Mouse (Mus musculus): ENCODE measurements around the gene Cpne4.

GRCm38 (mm10) chr9:104913327-104913726 is 366.2 kb downstream of the Cpne4 start:
- no peak for TF ChIP-seq CTCF (IDR thresholded peaks at IDR 0.05; ENCODE audit: low read depth)
- no peak for TF ChIP-seq EP300 (IDR thresholded peaks at IDR 0.05; ENCODE audit: low read depth)
